Mouse (Mus musculus) forebrain, embryonic 11.5 days (tissue): ENCODE measurements around the gene Zfp143. TPM values are rescaled to one million over a fixed set of nuclear protein-coding genes. Genes with fewer than 3 reads are reported as not detected.
A peak's percentile ranks its signal among the peaks of the same experiment; 100 is the strongest.
"Not testable (repeated sequence)": the region's sequence is repeated elsewhere in the genome, so short reads cannot be mapped to it uniquely, and the experiment has no call there.

Experiments used
- ATAC-seq: fragments of 200-750 bp; cut with Nextera tagmentation; replicated peaks from 2 replicates; pipeline ENCODE4 v1.8.0; 2017; ENCODE audit warnings: moderate TSS enrichment; ENCODE audit not compliant: low FRiP score
- DNase-seq: peaks from one replicate; pipeline ENCODE4 v3.0.0-alpha.2; 2017; ENCODE audit warnings: low spot score
- H3K27ac ChIP-seq: fragments of 300-500 bp; sonication (generic); 2 replicates; pipeline ENCODE4 v1.5.1; 2014; ENCODE audit warnings: low read depth, low read length
- H3K27me3 ChIP-seq: fragments of 300-500 bp; sonication (generic); 2 replicates; pipeline ENCODE4 v1.6.1; 2014; ENCODE audit warnings: mild to moderate bottlenecking, low read length, mixed read lengths; ENCODE audit not compliant: control insufficient read depth, insufficient read depth
- H3K36me3 ChIP-seq: fragments of 300-500 bp; sonication (generic); 2 replicates; pipeline ENCODE4 v1.6.1; 2014; ENCODE audit warnings: mild to moderate bottlenecking, low read length, moderate library complexity, mixed read lengths; ENCODE audit not compliant: control insufficient read depth, insufficient read depth
- H3K4me1 ChIP-seq: fragments of 300-500 bp; sonication (generic); replicated peaks from 2 replicates; pipeline ENCODE4 v1.6.1; 2014; ENCODE audit warnings: low read length, mixed read lengths; ENCODE audit not compliant: control insufficient read depth, insufficient read depth
- H3K4me2 ChIP-seq: fragments of 300-500 bp; sonication (generic); 2 replicates; pipeline ENCODE4 v1.6.1; 2014; ENCODE audit warnings: low read depth, mild to moderate bottlenecking, low read length, moderate library complexity, mixed read lengths; ENCODE audit not compliant: severe bottlenecking
- H3K4me3 ChIP-seq: fragments of 300-500 bp; sonication (generic); 2 replicates; pipeline ENCODE4 v1.5.1; 2014; ENCODE audit warnings: low read depth, low read length
- H3K9ac ChIP-seq: fragments of 300-500 bp; sonication (generic); 2 replicates; pipeline ENCODE4 v1.6.1; 2014; ENCODE audit warnings: low read length
- H3K9me3 ChIP-seq: fragments of 300-500 bp; sonication (generic); 2 replicates; pipeline ENCODE4 v1.6.1; 2016; ENCODE audit warnings: low read length, mixed read lengths; ENCODE audit not compliant: control insufficient read depth
- WGBS: fragments of 180-500 bp; shearing (Covaris S2); extraction: QIAGEN DNeasy Blood & Tissue Kit; methylation state at CpG from one replicate; pipeline ENCODE4 v1.1.7; 2014; 5-methylcytosine and 5-hydroxymethylcytosine counted together
- polyA plus RNA-seq: library from polyadenylated mRNA; unstranded; fragments of >200 nt; fragmentation: Nextera tagmentation; extraction: Ambion mirVana; gene quantifications from 2 replicates; pipeline ENCODE4 v1.2.1, GENCODE M21; 2014

The Zfp143 gene
- polyA plus RNA-seq, 1 experiment from 2014 or later: 29.7 TPM

DNA sequence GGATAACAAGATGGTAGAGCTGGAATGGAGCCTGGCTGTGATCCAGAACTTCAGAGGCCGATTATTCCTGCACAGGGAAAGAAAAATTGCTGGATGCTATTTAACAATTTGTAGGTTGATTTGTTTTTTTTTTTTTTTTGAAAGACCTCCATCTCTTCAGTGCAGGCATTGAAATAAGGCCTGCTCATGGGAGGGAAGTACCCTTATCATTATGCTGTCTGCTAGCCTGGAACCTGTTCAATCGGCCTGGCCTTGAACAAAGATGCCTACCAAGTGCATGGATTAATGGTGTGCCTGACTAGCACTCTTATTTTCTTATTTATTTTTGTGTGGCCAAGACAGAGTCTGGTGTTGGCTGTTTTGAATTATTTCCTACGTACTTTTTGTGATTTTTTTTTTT lies 30.7 kb upstream of the Zfp143 start:
- DNase-seq: no peak
- H3K36me3 ChIP-seq: peaks cover 2% of the 10 kb centered on the region; the same call in 1 of the 2 replicates
- H3K27ac ChIP-seq: no peak overlapping the region
- no peak overlapping the region for H3K9ac ChIP-seq
- no peak overlapping the region for H3K4me3 ChIP-seq
- H3K4me1 ChIP-seq: no peaks in the 10 kb centered on the region
- H3K9me3 ChIP-seq: no peaks in the 10 kb centered on the region
- H3K4me2 ChIP-seq: no peak overlapping the region
- H3K27me3 ChIP-seq: no peaks in the 10 kb centered on the region
- WGBS: 90% methylated on average over 3 of the region's 3 CpGs
- no peak for ATAC-seq

DNA sequence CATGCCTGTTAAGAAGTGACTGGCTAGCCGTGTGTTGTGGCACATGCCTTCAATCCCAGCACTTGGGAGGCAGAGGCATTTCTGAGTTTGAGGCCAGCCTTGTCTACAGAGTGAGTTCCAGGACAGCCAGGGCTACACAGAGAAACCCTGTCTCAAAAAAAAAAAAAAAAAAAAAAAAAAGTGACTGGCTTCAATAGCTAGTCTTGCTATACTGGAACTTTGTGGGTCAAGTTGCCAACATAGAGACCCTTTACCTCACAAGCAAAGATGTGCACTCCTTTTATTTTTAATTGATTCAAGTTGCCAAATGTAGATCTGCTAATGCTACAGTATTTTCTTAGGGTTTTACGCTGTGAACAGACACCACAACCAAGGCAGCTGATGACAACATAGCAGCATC lies 3.3 kb upstream of the Zfp143 start:
- not testable (repeated sequence) for H3K4me3 ChIP-seq, H3K9ac ChIP-seq, DNase-seq, H3K27ac ChIP-seq, H3K36me3 ChIP-seq, H3K4me1 ChIP-seq, H3K9me3 ChIP-seq, H3K27me3 ChIP-seq, ATAC-seq, H3K4me2 ChIP-seq
- WGBS: 98% methylated on average over 2 of the region's 2 CpGs

DNA sequence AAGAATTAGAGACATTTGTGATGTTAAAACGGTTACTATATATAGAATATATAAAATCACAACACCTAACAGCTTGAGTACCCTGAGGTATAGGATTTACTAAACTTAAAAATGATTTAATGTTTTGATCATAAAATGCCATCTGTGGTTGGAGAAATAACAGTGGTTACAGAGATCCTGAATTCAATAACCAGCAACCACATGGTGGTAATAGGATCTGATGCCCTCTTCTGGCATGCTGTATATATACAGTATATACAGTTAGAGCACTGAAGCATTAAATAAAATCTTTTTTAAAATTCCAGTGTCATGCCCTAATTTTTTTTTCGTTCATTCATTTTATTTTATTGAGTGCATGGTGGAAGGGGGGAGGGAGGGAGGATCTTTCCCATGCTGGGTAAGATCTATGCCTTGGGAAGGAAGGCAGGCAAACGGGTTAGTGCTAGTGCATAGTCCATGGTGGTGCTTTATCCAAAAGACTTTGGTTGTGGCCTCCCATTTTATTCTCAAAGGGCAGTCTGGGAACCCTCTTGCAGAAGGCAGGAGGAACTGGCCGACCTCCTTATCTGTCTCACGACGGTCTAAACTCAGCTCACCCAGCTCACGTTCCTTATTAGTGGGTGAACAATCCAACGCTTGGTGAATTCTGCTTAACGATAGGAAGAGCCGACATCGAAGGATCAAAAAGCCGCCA lies 1.8 kb upstream of the Zfp143 start:
- WGBS: 87% methylated on average over 12 of the region's 12 CpGs
- no peak overlapping the region for H3K4me2 ChIP-seq
- no peaks in the 10 kb centered on the region; the same call in 1 of the 2 replicates for H3K36me3 ChIP-seq
- DNase-seq (no peak), ATAC-seq (no peak)
- no peaks in the 10 kb centered on the region for H3K27me3 ChIP-seq
- no peak overlapping the region for H3K4me3 ChIP-seq
- peaks cover 5% of the 10 kb centered on the region; the same call in 1 of the 2 replicates for H3K4me1 ChIP-seq
- no peaks in the 10 kb centered on the region for H3K9me3 ChIP-seq
- no peak overlapping the region for H3K9ac ChIP-seq
- H3K27ac ChIP-seq: no peak overlapping the region

DNA sequence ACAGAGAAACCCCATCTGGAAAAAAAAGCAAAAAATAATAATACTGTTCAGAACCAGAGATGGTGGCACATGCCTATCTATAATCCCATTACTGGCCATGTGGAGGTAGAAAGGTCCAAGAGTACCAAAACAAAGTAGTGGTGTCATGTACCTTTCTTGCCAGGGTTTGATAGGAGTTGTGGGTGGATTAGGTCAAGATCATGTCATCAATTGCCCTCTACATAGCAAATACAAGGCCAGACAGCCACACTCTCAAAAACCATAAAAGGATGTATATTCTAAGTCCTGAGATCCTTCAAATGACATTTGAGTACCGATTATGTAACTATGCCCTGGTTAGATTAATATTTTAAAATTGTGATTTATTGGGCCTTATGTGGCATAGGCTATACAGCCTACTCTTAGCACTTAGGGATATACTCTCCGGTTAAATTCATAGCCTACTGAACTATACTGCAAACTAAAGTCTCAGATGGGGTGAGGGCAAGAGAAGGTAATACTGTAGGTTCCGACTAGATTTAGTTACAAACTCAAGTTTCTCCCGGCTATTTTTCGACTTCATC lies 830 bp upstream of the Zfp143 start:
- Histone ChIP-seq H3K9ac (peak overlapping the region; percentile 98), H3K9me3 (no peaks in the 10 kb centered on the region), H3K36me3 (no peaks in the 10 kb centered on the region; the same call in 1 of the 2 replicates), H3K27me3 (no peaks in the 10 kb centered on the region), H3K4me2 (peak overlapping the region; percentile 70), H3K27ac (peak overlapping the region; percentile 96), H3K4me3 (peak overlapping the region; percentile 67), H3K4me1 (peaks cover 5% of the 10 kb centered on the region; the same call in 1 of the 2 replicates)
- no peak for DNase-seq
- ATAC-seq: no peak
- 16% methylated on average over 5 of the region's 5 CpGs for WGBS

DNA sequence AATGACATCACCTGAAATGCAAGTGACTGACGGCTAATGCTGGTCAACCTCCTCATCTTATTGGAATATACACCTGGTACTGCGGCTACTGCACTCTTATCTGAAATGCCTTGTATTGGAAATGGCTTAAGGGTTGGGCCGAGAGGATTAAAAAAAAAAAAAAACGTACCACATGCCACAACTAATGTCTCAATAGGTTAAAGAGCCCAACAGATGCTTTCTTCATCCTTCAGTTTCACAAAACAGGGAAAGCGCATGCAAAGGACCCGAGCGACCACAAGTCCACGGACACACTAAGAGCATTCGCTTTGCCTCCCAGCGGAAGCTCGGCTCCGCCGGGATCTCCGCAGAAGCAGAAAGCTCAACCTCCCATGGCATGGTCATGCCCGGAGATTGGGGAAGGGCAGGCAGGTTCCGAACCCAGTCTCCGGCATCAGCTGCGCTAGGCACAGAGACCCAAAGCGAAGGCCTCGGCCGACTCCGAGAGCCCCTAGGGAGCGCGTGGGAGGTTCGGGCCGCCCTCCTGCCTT lies 283 bp upstream of the Zfp143 start:
- Histone ChIP-seq H3K4me2 (peak overlapping the region; percentile 70), H3K27me3 (no peaks in the 10 kb centered on the region), H3K4me3 (peak overlapping the region; percentile 67), H3K4me1 (peaks cover 5% of the 10 kb centered on the region; the same call in 1 of the 2 replicates), H3K36me3 (no peaks in the 10 kb centered on the region; the same call in 1 of the 2 replicates), H3K27ac (peak overlapping the region; percentile 96), H3K9ac (peak overlapping the region; percentile 98), H3K9me3 (no peaks in the 10 kb centered on the region)
- ATAC-seq: no peak; the same call in 1 of the 2 replicates
- no peak for DNase-seq
- under 1% methylated on average over 26 of the region's 26 CpGs for whole genome bisulfite sequencing

DNA sequence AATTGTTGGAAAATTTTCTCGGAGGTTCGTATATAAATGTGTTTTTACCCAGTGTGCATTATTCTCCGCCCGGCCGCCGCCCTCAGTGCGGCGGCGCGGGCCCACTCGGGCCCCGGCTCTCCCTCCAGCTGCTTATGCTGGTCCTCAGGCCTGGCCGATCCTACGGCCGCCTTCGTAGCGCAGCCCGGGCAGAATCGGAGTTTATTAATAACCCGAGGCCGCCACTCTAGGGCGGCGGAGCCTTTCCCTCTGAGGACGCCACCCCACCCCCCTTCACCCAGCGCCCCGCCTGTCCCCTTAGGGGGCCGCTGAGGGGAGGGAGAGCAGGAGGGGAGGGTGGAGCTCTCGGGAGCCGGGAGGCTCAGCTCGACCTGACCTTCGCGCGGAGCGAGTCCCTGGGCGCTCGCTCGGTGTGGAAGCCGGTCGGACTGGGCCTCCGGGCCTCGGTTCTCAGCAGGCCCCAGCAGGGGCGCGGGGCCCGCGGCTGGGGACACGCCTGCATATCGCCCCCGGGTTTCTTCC lies 796 bp downstream of the Zfp143 start:
- peak overlapping the region; percentile 63 for H3K4me2 ChIP-seq
- H3K4me3 ChIP-seq: peak overlapping the region; percentile 67
- no peaks in the 10 kb centered on the region for H3K27me3 ChIP-seq
- no peaks in the 10 kb centered on the region for H3K9me3 ChIP-seq
- H3K9ac ChIP-seq: peak overlapping the region; percentile 97
- H3K27ac ChIP-seq: peak overlapping the region; percentile 100
- peak; percentile 90 for DNase-seq
- ATAC-seq: peak; percentile 68
- H3K36me3 ChIP-seq: no peaks in the 10 kb centered on the region; the same call in 1 of the 2 replicates
- WGBS: under 1% methylated on average over 45 of the region's 48 CpGs
- peaks cover 5% of the 10 kb centered on the region; the same call in 1 of the 2 replicates for H3K4me1 ChIP-seq

DNA sequence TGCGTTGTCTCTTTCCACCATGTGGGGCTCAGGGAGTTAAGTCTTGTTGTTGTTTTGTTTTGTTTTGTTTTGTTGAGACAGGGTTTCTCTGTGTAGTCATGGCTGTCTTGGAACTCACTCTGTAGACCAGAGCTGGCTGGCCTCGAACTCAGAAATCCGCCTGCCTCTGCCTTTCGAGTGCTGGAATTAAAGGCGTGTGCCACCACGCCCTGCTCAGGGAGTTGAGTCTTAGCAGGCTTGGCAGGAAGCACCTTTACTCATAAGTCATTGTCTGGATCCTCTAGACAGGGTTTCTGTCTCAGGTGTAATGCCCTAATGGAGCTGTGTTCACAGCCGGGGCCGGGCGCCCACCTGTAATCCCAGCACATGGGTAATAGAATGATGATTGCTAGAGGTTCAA lies 2.7 kb downstream of the Zfp143 start:
- no peak overlapping the region for H3K27ac ChIP-seq
- DNase-seq (no peak), ATAC-seq (no peak)
- peaks cover 5% of the 10 kb centered on the region; the same call in 1 of the 2 replicates for H3K4me1 ChIP-seq
- H3K4me3 ChIP-seq: no peak overlapping the region
- H3K36me3 ChIP-seq: no peaks in the 10 kb centered on the region; the same call in 1 of the 2 replicates
- WGBS: 98% methylated on average over 9 of the region's 9 CpGs
- H3K9me3 ChIP-seq: no peaks in the 10 kb centered on the region
- no peak overlapping the region for H3K9ac ChIP-seq
- H3K4me2 ChIP-seq: no peak overlapping the region
- H3K27me3 ChIP-seq: no peaks in the 10 kb centered on the region

DNA sequence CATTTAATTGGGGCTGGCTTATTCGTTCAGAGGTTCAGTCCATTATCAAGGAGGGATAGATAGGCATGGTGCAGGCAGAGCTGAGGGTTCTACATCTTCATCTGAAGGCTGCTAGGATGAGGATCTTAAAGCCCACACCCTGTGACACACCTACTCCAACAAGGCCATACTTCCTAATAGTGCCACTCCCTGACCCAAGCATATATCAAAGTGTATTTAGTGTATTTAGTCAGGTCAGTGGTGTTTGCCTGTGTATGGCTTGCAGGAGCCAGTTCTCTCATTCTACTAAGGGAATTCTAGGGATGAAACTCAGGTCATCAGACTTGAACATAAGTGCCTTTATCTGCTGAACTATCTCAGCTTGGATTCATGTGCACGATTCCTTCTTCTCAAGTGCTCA lies 8.1 kb downstream of the Zfp143 start:
- H3K4me2 ChIP-seq: no peak overlapping the region
- WGBS: 90% methylated on average over 2 of the region's 2 CpGs
- H3K9me3 ChIP-seq: no peaks in the 10 kb centered on the region
- H3K4me1 ChIP-seq: no peaks in the 10 kb centered on the region
- no peak overlapping the region for H3K9ac ChIP-seq
- H3K36me3 ChIP-seq: peaks cover 10% of the 10 kb centered on the region; the same call in 1 of the 2 replicates
- H3K4me3 ChIP-seq: no peak overlapping the region
- ATAC-seq (no peak), DNase-seq (no peak)
- H3K27ac ChIP-seq: no peak overlapping the region
- H3K27me3 ChIP-seq: no peaks in the 10 kb centered on the region
